Mouse (Mus musculus): ENCODE measurements around the gene 1810062G17Rik.

DNA sequence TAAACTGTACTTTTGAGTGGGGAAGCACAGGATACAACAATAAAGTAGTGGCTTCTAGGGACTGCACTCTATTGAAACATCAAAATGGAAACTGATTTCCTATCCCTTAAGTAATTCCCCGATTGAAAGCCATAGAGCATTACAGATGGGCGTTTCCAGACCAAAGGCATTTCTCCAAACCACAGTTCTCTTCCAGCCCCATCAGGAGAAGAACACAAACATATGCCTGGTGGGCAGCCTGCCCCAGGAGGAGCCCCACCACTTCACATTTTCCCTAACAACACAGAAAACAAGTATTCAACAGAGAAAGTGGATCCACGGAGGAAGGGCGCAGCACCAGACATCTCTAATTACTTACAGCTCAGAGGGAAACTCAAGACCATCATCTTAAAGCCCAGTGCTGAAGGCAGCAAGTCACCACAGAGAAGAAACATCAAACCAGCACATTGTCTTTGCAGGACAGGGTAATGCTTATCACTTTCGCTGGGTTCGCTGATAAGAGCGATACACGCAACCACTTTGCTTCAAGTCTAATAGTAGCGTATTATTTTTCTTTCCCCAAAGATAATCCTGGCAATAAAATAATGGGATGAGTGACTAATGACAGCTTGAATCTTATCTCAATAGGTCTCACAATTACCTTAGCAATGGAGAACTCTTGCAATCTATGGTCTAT, 17.1 kb downstream of the 1810062G17Rik start:
- TF ChIP-seq CTCF (IDR thresholded peaks at IDR 0.05; ENCODE audit: borderline replicate concordance, insufficient read depth, low read length), result no peak
- no peak for TF ChIP-seq POLR2A (IDR thresholded peaks at IDR 0.05; ENCODE audit: low read depth, low read length)

All from embryonic fibroblast, embryonic 13.5 days (primary cell).